Mouse (Mus musculus) stomach, embryonic 14.5 days (tissue): ENCODE measurements around the gene Dao. TPM values are rescaled to one million over a fixed set of nuclear protein-coding genes. Genes with fewer than 3 reads are reported as not detected.

Experiments used
- ATAC-seq: fragments of 200-750 bp; cut with Nextera tagmentation; 2 replicates; pipeline ENCODE4 v1.8.0; 2017; ENCODE audit warnings: low read depth, moderate TSS enrichment; ENCODE audit not compliant: insufficient number of reproducible peaks, insufficient read depth, low FRiP score
- H3K27ac ChIP-seq: fragments of 300-500 bp; sonication (generic); 2 replicates; pipeline ENCODE4 v1.5.1; 2014; ENCODE audit warnings: mild to moderate bottlenecking, low read length, moderate library complexity, mixed read lengths
- H3K27me3 ChIP-seq: fragments of 300-500 bp; sonication (generic); 2 replicates; pipeline ENCODE4 v1.6.1; 2014; ENCODE audit warnings: low read length, control low read depth, mixed read lengths; ENCODE audit not compliant: control insufficient read depth, insufficient read depth
- H3K36me3 ChIP-seq: fragments of 300-500 bp; sonication (generic); 2 replicates; pipeline ENCODE4 v1.6.1; 2014; ENCODE audit warnings: mild to moderate bottlenecking, control low read depth, low read length, moderate library complexity, mixed read lengths; ENCODE audit not compliant: control insufficient read depth, insufficient read depth
- H3K4me1 ChIP-seq: fragments of 300-500 bp; sonication (generic); 2 replicates; pipeline ENCODE4 v1.6.1; 2014; ENCODE audit warnings: low read length, control low read depth, mixed read lengths; ENCODE audit not compliant: control insufficient read depth, insufficient read depth
- H3K4me2 ChIP-seq: fragments of 300-500 bp; sonication (generic); replicated peaks from 2 replicates; pipeline ENCODE4 v1.6.1; 2014; ENCODE audit warnings: low read depth, low read length, control low read depth
- H3K4me3 ChIP-seq: fragments of 300-500 bp; sonication (generic); 2 replicates; pipeline ENCODE4 v1.5.1; 2014; ENCODE audit warnings: low read depth, low read length, control low read depth
- H3K9ac ChIP-seq: fragments of 300-500 bp; sonication (generic); replicated peaks from 2 replicates; pipeline ENCODE4 v1.6.1; 2014; ENCODE audit warnings: low read depth, mild to moderate bottlenecking, control low read depth, low read length, moderate library complexity, mixed read lengths
- H3K9me3 ChIP-seq: fragments of 300-500 bp; sonication (generic); 2 replicates; pipeline ENCODE4 v1.6.1; 2016; ENCODE audit warnings: low read depth, low read length, control low read depth; ENCODE audit not compliant: control insufficient read depth
- WGBS: fragments of 180-500 bp; shearing (Covaris S2); extraction: QIAGEN DNeasy Blood & Tissue Kit; methylation state at CpG from one replicate; pipeline ENCODE4 v1.1.7; 2014; 5-methylcytosine and 5-hydroxymethylcytosine counted together
- polyA plus RNA-seq: library from polyadenylated mRNA; unstranded; fragments of >200 nt; fragmentation: Nextera tagmentation; extraction: Ambion mirVana; gene quantifications from 2 replicates; pipeline ENCODE4 v1.2.1, GENCODE M21; 2014

Gene Dao
- polyA plus RNA-seq, 1 experiment from 2014 or later: 0.16 TPM

GRCm38 (mm10) chr5:114024885-114025284 is 21.4 kb downstream of the Dao start:
- no peak; the same call in 1 of the 2 replicates for ATAC-seq
- Histone ChIP-seq H3K36me3 (no peaks in the 10 kb centered on the region), H3K9ac (no peak overlapping the region), H3K4me3 (no peak overlapping the region), H3K4me2 (no peak overlapping the region), H3K27me3 (no peaks in the 10 kb centered on the region), H3K4me1 (no peaks in the 10 kb centered on the region), H3K9me3 (no peaks in the 10 kb centered on the region), H3K27ac (no peak overlapping the region)
- 10% methylated on average over 10 of the region's 10 CpGs for WGBS

GRCm38 (mm10) chr5:114027217-114027944 is 23.9 kb downstream of the Dao start:
- no peaks in the 10 kb centered on the region for H3K36me3 ChIP-seq
- no peaks in the 10 kb centered on the region for H3K9me3 ChIP-seq
- H3K4me3 ChIP-seq: no peak overlapping the region
- H3K4me2 ChIP-seq: no peak overlapping the region
- H3K27me3 ChIP-seq: no peaks in the 10 kb centered on the region
- H3K4me1 ChIP-seq: no peaks in the 10 kb centered on the region
- no peak overlapping the region for H3K9ac ChIP-seq
- 87% methylated on average over 12 of the region's 12 CpGs for WGBS
- H3K27ac ChIP-seq: no peak overlapping the region
- ATAC-seq: no peak

DNA sequence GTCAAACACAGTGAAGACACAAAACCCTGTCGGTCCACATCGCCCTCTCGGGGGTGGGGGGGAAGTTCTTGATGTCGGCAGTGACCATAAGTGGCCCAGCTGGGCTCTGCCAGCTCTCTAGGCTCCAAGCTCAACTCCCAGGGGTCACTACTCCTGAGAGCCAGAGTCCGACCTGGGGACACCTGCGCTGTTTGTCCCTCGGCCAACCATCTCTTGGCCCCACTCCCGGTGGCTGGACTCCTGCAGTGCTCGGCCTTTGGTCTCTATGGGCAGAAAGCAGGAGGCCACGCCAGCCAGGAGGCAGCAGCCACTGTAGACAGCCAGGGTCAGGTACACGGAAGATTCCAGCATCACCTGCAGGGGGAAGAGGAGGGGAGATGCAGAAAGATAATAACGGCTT is 24.6 kb downstream of the Dao start:
- Histone ChIP-seq H3K9me3 (no peaks in the 10 kb centered on the region), H3K4me3 (no peak overlapping the region), H3K9ac (no peak overlapping the region), H3K27ac (no peak overlapping the region), H3K4me1 (no peaks in the 10 kb centered on the region), H3K36me3 (no peaks in the 10 kb centered on the region), H3K4me2 (no peak overlapping the region), H3K27me3 (no peaks in the 10 kb centered on the region)
- ATAC-seq: no peak
- 81% methylated on average over 12 of the region's 12 CpGs for WGBS

DNA sequence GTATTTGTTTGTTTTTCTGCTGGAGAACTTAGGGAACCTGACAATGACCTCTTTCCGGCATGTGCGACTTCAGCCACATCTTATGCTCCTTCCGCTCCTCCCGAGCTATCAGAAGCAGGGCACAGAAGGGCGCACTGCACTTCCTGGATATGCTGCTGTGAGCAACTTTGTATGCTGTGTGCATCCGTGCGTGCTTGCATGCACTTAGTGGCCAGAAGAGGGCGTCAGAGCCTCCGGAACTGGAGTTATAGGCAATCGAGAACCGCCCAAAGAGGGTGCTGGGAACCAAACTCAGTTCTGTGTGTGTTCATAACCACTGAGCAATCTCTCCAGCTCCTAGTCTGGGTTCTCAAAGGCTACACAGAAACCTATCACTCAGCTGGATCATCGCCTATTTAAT is 27.1 kb downstream of the Dao start:
- WGBS: 87% methylated on average over 12 of the region's 12 CpGs
- H3K9ac ChIP-seq: no peak overlapping the region

GRCm38 (mm10) chr5:114032161-114032763 is 28.8 kb downstream of the Dao start:
- no peak overlapping the region for H3K27ac ChIP-seq
- H3K4me2 ChIP-seq: no peak overlapping the region
- H3K9me3 ChIP-seq: no peaks in the 10 kb centered on the region
- H3K27me3 ChIP-seq: no peaks in the 10 kb centered on the region
- no peaks in the 10 kb centered on the region for H3K36me3 ChIP-seq
- no peak for ATAC-seq
- WGBS: 77% methylated on average over 3 of the region's 3 CpGs
- H3K9ac ChIP-seq: no peak overlapping the region
- no peaks in the 10 kb centered on the region for H3K4me1 ChIP-seq
- no peak overlapping the region for H3K4me3 ChIP-seq

More for the DNA sequence above, 27.1 kb downstream of the Dao start:
- no peak overlapping the region for H3K4me2 ChIP-seq
- no peaks in the 10 kb centered on the region for H3K27me3 ChIP-seq
- H3K36me3 ChIP-seq: no peaks in the 10 kb centered on the region
- H3K27ac ChIP-seq: no peak overlapping the region
- no peaks in the 10 kb centered on the region for H3K4me1 ChIP-seq
- H3K9me3 ChIP-seq: no peaks in the 10 kb centered on the region
- H3K4me3 ChIP-seq: no peak overlapping the region
- no peak for ATAC-seq

DNA sequence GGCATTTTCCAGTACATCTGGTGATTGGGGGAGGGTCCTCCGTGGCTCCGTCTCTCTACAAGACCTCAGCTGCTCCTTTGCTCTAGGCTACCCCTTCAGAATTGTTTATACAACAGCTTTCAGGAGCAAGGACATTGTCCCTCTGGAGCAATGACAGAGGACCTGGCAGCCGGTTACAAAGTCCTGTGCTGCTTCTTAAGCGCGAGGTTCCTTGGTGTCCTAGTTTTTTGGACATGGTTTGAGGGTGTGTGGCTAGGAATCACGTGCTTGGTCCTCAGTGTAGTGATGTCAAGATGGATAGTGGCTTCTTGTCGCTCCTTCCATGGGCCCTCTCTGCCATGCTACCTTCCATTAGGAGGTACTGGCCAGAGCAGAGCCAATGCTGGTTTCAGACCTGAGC is 30.9 kb downstream of the Dao start:
- Histone ChIP-seq H3K27ac (no peak overlapping the region), H3K4me3 (no peak overlapping the region), H3K9ac (no peak overlapping the region), H3K36me3 (no peaks in the 10 kb centered on the region), H3K4me2 (no peak overlapping the region), H3K27me3 (no peaks in the 10 kb centered on the region), H3K4me1 (no peaks in the 10 kb centered on the region), H3K9me3 (no peaks in the 10 kb centered on the region)
- ATAC-seq: no peak
- WGBS: 72% methylated on average over 7 of the region's 7 CpGs

DNA sequence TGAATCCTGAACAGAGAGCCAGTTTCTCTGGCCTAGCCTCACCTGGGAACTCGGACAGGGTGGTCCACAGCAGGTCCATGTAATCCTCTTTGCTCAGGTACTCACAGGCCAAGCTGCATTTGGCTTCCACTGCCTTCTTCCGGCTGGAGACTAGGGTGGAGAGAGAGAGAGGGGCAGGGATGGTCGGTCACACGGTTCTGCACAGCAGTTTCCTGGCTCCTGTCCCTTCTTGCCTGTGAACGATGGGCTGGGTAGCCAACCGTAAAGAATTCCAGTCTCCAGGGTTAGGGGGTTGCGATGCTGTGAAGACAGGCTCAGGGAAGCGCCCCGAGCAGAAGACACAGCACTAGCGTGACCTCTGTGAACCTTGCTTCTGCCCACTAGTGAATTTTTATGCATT is 31.6 kb downstream of the Dao start:
- H3K27ac ChIP-seq: no peak overlapping the region

DNA sequence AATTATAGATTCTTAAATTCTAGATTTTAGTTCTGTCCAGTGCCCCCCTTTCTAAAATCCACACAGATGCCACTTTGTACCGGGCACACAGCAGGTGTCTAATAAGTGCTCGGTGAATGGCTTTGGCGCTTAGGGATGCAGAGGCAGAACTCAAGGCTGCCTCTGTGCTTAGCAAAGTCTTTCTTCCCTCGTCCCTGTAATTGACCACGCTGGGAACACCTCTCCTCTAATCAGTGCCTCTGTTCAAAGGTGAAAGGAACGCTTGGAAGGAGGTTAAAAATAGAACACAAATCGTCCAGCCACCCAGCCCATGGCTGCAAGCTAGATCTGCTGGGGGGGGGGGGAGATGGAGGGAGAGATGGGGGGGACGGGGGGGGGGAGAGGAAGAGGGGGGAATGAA is 37.0 kb downstream of the Dao start:
- no peaks in the 10 kb centered on the region for H3K4me1 ChIP-seq
- H3K4me3 ChIP-seq: no peak overlapping the region
- 39% methylated on average over 7 of the region's 8 CpGs for WGBS
- H3K9ac ChIP-seq: no peak overlapping the region
- no peaks in the 10 kb centered on the region for H3K27me3 ChIP-seq
- no peak overlapping the region for H3K27ac ChIP-seq
- H3K36me3 ChIP-seq: no peaks in the 10 kb centered on the region
- H3K4me2 ChIP-seq: no peak overlapping the region
- peak; percentile 47; the same call in 1 of the 2 replicates for ATAC-seq
- no peaks in the 10 kb centered on the region for H3K9me3 ChIP-seq

More for the DNA sequence above, 31.6 kb downstream of the Dao start:
- Histone ChIP-seq H3K4me1 (no peaks in the 10 kb centered on the region), H3K27me3 (no peaks in the 10 kb centered on the region), H3K9ac (no peak overlapping the region), H3K36me3 (no peaks in the 10 kb centered on the region), H3K4me3 (no peak overlapping the region), H3K4me2 (no peak overlapping the region), H3K9me3 (no peaks in the 10 kb centered on the region)
- WGBS: 77% methylated on average over 10 of the region's 10 CpGs
- no peak for ATAC-seq
